Mouse (Mus musculus) thymus, postnatal 14 days (tissue): Measurements from ENCODE around the gene Susd6.

Experiments
- DNase-seq: peaks from one replicate; pipeline ENCODE4 v3.0.0; 2021

Susd6 gene

DNA sequence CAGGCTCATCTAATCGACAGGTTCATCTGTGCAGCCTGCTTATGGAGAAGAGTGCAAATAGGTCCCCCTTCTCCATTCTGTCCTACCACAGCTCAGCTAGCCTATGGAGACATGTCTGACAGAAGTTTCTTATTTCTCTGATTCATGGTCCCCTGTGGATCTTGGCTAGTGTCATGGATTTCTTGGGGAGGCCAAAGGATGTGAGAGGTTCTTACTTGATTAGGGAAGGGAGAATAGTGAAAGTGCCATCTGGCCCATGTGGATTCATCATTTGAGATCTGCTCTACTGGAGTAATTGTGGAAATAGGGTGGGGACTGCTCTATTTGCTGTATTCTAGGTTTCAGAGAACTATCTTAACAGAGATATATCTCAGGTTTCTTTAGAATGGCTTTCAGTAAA is 51.3 kb downstream of the Susd6 start:
- no peak for DNase-seq

DNA sequence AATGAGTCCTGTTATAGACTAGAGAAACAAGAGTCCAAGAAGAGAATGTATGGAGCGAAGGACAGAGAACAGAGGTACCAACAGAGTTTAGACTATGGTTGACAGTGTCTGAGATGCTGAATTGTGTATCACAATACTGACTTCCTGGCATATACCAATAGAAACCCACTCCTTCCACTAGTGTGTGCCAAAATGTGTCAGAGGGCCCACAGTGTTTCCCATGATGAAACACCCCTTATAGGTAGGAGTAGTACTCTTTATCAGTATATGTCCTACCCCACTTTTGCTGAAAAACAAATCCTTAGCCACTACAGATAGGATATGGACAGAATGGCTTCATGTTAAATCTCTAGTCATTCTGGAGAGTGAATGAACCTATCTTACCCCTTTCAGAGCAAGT is 52.3 kb downstream of the Susd6 start:
- DNase-seq: no peak

DNA sequence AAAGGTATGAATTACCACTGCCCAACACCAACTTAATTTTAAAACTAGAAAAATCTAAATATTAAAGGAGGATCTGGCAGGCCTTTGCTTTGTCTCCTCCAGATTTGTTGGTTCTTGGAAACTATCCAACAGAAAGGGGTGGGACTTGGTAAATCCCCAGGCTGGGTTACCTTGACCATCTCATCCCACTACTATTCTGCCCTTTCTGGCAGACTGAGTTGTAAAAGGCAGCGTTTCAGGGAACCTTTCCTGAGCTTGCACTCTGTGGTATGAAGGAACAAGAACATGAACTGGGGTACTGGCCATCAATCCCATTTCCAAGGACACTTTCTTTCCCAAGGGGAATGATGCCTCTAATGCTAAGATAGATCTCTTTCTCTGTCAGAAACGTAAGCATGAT is 52.9 kb downstream of the Susd6 start:
- DNase-seq: no peak

DNA sequence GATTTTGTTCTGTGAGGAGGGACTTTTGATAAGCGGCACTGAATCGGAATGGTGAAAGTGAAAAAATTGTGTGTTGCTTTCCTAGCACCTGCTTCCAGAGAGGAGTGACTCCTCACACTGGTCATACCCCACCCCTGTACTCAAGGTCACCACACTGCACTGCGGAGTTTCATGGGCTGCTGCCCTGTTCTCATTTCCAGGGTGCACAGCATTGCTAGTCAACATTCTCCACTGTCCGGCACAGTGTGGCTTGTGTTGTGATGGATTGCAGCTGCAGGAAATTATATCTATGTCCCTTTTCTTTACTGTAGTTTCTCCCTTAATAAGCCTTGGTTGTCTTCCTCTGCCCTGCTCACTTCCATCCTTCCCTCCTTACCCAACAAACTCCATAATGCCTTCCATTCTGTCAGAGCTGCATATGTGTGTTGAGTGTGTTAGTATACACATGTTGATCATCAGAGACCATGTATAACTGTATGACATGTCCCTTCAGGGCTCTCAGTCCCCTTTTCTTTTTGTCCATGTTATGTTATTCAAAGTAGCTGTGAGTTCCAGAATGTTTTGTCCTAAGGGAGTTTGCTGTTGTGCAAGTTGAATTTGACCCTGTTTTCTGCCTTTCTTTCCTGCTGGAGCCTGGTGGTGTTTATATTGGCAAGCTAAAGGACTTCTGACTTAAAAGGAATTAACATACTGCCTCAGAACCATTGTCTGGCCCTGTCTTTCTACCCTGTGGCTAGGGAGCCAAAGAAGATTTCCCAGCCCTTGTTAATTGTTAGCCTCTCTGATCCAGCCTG is 53.5 kb downstream of the Susd6 start:
- DNase-seq: no peak

DNA sequence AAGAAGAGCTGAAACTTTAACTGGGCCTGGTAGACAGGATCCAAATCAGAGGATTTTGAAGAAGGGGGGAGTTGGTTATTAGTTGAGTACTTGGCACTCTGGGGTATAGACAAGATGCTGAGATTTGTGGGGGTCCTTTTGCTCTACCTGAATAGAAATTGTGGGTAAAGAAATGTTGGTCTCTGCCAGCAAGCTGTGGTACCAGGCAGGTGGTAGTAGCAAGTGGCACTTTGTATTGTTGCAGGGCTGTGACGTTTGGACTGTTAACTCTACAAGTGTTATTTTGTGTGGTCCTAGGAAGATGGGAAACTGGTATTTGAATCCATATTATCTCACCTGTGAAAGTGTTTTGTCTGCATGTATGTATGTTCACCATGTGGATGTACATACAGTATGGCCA is 55.6 kb downstream of the Susd6 start:
- DNase-seq: no peak

DNA sequence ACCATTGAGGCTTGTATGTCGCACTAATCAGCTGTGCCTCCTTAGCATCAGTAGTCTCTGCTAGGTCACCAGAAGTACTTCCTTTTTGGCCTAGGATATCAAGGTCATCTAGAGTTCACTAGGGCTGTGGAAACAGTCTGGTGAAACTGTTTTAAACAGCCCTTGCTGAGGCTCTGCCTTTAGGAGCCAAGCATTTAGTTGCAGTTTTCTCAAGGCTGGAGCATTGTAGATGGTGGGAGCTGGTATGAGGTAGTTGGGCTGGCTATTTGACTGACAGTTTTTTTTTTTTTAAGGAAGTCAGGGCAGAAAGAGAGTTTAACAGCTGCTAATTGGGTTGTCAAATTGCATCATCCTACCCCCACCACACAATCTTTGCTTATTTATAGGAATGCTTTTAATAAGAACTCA is 56.6 kb downstream of the Susd6 start:
- no peak for DNase-seq

DNA sequence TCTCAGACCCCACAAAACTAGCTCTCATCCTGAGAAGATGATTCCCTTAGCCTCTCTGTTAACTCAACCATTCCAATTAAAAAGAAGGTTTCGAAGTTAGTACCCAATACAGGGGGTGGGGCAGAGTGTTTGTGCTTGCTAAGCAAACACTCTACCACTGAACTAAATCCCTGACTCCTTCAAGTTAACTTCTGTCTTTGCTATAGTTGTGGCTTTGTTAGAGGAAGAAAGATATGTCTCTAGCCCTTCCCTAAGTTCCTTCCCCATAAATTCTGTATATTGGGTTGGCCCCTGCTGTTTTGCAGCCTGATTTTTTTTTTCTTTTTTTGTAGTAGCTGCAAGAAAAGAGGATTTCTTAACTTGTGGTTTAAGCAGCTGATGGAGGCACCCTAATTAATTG is 61.7 kb downstream of the Susd6 start:
- no peak for DNase-seq

DNA sequence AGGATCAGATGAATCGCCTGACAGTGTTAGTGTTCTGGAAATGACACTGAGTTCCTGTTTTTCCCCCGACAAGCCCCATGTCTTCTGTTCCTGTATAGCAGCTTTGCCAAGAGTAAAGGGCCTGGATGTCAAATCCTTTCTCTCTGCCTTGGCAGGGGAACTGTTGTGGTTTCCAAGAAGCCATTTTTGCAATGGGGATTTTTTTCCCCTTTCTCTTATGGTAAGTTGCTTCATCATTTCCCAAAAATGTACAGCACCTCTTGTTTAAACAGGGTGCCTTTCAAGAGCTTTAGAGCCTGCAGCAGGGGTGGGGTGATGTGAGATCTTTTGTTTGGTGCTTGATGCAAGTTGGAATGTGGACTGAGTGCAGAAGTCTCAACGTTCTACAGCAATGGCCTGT is 63.4 kb downstream of the Susd6 start:
- DNase-seq: no peak

DNA sequence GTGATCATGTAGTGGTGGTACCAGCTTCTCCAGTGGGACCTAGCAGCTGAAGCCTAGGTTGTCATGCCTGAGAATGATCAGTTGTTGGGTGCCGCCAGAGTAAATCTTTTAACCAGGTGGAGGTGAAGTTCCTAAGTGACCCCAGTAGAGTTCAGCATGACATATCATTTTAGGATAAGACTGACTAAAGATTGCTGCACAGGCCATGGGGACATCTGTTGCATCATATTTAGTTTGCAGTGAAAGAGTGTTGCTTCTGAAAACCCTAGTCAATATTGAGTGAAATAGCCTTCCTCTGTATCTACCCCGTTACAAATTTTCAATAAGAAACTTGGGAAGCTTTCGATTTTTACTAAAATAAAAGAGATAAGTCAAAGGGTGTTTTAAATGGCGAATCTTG is 64.4 kb downstream of the Susd6 start:
- DNase-seq: no peak

DNA sequence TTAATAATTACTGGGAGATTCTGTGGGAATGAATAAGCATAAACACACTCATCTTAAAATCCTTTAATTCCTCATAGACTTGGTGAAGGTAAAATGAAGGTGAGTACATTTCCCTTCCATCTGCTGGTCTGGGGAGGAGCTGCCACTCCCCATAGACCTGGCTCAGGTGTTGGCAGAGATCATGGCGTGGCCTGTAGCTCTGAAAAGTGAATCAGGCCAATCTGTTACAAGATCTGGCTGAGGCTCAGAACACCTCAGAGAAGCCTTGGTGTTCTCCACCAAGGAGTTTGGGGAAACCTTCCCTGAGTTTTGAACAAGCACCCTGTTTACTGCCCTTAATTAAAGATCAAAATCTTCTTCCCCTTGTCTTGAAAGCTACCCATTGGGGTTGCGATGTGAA is 64.8 kb downstream of the Susd6 start:
- no peak for DNase-seq

DNA sequence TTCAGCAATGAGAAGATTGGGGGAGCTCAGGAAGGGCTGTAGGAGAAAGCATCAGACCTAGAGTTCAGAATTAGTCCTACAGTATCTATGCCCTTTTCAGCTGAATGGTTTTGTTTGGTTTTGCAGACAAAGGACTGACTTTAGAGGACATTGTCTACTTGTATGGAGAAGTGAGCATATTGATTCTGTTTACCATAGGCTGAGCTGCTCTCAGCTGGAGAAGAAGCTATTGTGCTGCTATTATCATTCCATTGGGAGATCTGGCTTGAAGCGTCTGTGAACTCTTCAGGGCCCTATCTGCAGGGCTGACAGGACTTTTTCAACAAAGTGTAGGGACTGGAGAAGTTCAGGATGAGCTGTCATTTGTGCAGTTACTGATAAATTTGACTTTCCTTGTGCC is 65.3 kb downstream of the Susd6 start:
- no peak for DNase-seq

DNA sequence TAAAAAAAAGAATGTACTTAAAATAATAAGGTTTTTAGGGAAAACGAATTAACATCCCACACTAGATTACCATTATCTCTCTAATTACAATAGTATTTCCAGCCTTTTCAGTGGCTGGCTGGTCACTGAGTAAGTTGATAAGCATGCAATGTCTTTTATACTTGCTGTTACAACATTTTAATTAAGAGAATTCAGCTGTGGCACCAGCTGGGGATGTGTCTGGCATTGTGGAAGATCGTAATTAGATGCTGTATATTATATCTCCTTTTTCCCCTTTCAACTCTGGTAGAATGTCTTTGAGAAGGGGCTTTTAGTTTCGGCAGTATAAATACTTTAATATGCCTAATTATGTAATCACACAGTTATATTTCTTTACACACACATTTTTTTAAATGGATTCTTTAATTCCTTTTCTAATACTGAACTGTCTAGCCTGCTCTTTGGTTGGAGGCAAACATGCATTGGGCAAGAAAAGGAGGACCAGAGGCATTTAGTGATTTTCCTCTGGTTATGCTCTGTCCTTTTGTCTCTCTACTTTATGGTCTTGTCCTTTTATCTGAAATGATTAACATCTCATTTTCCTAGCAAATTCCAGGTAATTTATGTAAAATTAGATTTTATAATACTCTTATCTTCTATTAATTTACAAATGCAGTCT is 67.5 kb downstream of the Susd6 start:
- DNase-seq: no peak

DNA sequence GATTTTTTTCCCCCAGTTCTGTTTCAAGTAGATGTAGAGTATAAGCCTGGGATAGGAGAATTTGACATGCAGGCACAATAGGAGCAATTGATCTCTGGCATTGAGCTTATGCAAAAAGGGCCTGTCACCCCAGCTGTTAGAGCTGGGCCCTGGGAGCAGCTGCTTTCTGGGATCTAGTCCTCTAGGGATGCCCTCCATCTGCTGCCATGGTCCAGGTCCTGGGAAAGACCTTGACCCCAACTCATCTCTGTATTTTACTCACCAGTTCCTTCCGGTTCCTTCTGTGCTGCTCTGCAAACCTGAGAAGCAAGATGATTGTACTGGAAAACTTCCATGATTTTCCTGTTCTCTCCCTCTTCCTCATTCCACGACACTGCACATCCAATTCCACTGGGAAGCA is 68.0 kb downstream of the Susd6 start:
- DNase-seq: no peak

DNA sequence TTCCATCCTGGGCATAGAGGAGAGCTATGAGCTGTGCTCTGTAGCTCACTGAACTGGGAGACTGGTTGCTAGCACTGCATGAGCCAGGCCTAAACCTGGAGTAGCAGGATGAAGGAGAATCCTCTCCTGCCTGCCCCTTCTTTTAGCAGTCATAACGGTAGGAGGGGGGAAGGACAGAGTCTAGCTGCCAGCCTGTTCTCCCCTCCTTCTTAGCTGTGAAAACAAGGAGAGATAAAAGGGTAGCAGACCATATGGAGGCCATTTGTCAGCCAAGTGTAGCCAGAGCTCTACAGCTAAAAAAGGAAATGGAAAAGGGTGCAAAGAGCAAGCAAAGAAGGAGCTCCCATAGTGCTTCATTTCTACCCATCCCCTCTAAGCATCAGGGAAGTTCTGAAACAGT is 71.6 kb downstream of the Susd6 start:
- no peak for DNase-seq

DNA sequence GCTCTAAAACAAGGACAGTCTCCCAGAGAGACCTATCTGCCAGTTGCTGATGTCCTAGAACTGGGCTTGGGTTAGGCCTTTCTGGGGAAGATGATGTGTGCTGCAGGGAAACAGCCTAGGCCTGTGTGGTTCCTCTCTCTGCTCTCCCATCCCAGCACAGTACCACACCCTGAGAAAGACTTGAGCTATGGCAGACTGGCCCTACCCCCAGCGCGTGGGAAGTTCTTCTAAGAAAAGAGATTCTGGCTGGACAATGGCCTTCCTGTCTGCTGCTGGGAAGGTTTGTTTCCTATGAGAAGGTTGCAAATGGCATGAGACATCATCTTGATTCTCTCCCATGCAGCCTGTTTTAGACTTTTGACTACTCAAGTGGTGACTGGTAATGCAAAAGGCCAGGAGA is 73.1 kb downstream of the Susd6 start:
- no peak for DNase-seq

DNA sequence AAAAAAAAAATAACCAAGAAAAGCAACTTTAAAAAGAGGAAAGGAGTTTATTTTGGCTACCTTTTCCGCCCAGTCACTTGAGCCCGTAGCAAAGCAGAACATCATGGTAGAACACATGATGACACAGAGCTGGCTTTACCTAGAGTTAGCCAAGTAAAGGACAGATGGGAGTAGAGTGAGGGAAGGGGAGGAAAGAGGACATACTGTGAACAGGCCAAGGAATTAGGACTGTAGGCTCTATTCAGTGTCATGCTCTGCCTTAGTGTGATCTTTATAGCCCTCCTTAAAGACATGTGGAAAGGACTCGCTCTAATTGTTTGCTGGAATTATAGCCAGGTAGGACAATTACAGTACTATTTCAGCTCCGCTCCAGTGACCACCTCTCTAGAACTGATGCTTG is 74.9 kb downstream of the Susd6 start:
- DNase-seq: no peak

DNA sequence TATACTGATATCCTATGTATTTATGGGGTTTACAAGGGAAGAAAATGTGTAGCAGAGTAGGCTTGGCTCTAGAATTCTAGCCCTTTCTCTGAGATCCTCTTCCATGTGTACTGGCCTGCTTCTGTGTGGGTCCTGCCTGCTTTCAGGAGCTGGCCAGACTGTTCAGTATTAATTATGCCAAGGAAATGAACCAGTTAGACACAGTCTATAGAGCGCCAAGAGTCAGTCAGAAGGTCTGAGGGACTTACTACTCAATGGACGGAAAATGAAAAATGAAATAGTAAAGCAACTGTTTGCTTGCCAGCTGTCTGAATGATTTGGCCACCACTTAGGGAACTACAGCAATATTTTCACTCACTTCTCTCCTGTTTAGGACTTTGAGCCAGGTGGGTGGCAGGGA is 75.7 kb downstream of the Susd6 start:
- DNase-seq: no peak

DNA sequence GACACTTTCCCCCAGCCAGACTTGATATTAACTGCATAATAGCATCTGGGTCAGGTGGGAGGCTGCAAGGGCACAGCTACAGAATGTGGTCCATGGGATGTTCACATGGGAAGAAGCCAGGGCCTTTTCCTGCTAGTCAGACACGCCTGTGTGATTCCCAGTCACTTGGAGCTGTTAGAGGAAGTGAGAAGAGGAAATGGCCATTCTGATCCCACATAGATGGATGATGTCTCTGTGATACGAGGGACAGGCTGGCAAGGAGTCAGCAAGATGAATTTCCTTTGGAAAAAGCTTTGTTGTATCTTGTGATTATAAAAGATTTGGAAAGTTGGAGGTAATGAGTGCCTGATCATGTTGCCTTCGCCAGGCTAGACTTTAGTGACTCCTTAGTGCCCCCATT is 76.8 kb downstream of the Susd6 start:
- no peak for DNase-seq

DNA sequence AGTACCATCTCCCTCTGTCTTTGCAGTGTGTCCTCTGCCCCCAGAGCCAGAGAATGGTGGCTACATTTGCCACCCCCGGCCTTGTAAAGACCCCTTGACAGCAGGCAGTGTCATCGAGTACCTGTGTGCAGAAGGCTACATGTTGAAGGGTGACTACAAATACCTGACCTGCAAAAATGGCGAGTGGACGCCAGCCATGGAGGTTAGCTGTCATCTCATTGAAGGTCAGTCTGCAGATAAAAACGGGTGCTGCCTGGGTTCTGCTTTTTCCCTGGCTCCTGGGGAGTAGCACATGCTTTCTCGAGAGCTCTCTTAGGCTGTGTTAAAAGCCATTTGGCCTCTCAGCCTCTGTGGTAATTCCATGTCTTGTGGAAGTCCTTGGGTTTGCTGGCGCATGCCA is 78.1 kb downstream of the Susd6 start:
- no peak for DNase-seq

DNA sequence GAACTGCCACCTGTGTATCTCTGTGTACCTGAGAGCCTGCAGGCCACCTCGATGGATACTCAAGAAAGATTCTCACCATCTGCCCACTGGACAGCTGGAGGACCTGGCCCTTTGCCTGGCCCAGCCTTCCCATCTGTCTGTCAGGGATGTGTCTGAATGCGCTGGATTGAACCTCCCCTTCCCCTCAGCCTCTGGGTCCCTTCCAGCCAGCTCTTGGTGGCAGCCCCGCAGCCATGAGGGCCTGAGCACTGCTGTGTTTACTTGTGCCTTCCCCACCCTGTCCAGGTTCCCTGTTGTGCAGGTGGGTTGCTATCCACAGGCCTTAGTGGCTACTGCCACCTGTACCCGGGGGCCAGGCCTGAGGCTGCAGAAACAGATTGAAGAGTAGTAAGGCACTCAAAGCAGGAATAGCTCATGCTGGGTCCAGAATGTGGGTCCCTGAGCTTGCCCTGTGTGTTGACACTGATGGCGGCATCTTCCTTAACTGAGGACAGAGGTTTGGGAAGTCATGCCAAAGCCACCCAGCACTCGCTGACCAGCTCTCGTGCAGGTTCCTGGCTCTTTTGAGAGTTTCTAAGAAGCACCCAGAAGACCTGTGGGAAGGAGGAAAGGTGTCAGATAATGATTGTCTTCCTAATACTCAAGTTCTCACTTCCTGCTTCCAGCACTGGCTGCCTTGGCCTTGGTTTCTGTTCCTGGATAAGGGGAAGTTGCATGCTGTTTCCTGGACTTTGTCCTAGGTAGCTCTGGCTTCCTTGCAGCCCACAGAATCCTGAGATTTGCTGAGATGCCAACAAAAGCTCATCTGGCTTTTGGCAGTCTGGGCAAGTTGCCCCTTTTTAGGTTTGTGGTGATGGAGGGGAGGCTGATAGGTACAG is 87.1 kb downstream of the Susd6 start:
- DNase-seq: no peak

DNA sequence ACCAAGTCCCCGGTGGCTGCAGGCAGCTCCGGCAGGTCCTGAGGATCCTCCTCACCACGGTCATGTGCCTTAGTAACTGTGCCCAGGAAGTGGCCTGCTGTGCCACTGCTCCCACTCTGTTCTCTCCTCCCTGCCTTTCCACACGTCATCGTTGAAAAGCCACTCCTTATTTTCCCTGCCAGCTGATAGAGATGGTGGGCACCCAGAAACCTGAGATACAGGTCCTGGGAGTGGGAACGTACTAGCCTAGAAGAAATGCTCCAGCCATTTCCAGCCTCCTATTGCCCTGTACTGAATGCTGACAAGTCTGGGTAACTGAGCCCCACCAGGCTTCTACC is 87.8 kb downstream of the Susd6 start:
- no peak for DNase-seq

DNA sequence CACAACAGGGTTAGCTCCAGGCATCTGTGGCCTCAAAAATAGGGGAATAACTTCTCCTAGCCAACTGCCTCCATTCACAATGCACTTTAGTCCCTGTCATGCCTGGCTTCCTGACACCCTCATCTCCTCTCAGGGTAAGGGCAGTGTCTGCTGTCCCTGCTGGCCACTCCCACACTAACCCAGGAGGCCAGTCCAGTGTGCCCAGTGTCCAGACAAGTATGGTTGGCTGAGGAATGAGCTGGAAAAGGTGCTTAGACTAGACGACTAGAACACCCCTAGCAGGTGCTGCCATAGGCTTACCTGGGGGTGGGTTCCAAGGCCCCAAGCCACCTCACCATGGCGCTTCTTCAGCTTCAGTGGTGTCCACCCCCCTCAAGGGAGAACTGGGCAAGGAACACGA is 88.3 kb downstream of the Susd6 start:
- DNase-seq: no peak

DNA sequence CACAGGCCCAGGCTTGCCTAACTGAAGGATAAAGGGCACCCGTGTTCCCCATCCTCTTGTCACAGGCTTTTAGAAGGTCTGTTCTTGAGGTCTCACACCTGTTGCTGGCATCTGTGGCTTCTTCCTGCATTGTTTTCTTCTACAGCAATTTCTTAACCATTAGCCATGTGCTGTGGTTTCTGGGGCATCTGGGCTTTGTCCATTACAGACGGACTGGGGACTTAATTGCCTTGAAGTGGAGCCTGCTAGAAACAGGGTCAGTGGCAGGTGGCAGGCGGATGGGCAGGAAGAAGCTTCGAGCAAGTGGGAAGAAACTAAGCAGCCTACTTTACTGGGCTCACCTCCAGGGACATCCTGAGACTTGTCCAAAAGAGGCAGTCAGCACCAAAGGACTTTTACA is 89.0 kb downstream of the Susd6 start:
- no peak for DNase-seq

DNA sequence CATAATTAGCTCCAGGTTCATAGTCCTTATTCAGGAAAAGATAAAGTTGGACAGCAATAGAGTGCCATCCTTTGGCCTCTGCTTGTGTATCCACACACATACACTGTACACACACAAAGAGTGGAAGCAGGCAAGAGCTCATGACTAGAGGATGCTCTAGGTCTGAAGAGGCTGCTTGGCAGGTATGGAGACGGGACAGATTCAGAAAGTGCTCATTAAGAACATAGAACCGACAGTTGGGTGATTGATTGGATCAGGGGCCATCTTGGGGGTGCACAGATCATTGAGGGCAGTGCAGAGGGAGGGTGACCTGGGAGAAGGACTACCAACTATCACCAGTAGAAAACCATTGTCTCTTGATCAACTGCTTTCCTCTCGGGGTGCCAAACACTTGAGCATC is 90.8 kb downstream of the Susd6 start:
- DNase-seq: no peak
